In genomic region chr6:86584296-86585015, GRCm38 (mm10) we compare ENCODE assay signal across 8 mouse cellular contexts. TPM values are rescaled to one million over a fixed set of nuclear protein-coding genes. Genes with fewer than 3 reads are reported as not detected.
A peak's percentile ranks its signal among the peaks of the same experiment; 100 is the strongest.
DNase-seq lines count a peak whose midpoint lies in the region; ATAC-seq lines count a peak whose summit lies in the region.

No protein-coding gene starts in this region.

- H3K4me1 ChIP-seq in embryonic facial prominence, embryonic 13.5 days = peaks cover 25% of the 10 kb centered on the region
- peaks cover 23% of the 10 kb centered on the region for H3K4me1 ChIP-seq in heart, embryonic 11.5 days (ENCODE audit: control insufficient read depth, insufficient read depth, low read length)
- peaks cover 39% of the 10 kb centered on the region for H3K4me1 ChIP-seq in liver, embryonic 12.5 days
- H3K4me1 ChIP-seq in neural tube, embryonic 14.5 days (ENCODE audit: control insufficient read depth, insufficient read depth, low read length) = peaks cover 15% of the 10 kb centered on the region

- H3K27ac ChIP-seq in embryonic facial prominence, embryonic 13.5 days = peak overlapping the region; percentile 87
- peak overlapping the region; percentile 91 for H3K27ac ChIP-seq in heart, embryonic 11.5 days (ENCODE audit: low read depth, low read length)
- peak overlapping the region; percentile 61 for H3K27ac ChIP-seq in liver, embryonic 12.5 days
- H3K27ac ChIP-seq in neural tube, embryonic 14.5 days (ENCODE audit: low read depth, low read length) = peak overlapping the region; percentile 92

- H3K36me3 ChIP-seq in embryonic facial prominence, embryonic 13.5 days = no peaks in the 10 kb centered on the region
- H3K36me3 ChIP-seq in heart, embryonic 11.5 days (ENCODE audit: control insufficient read depth, insufficient read depth, low read length) = no peaks in the 10 kb centered on the region
- H3K36me3 ChIP-seq in liver, embryonic 12.5 days = no peaks in the 10 kb centered on the region
- H3K36me3 ChIP-seq in neural tube, embryonic 14.5 days (ENCODE audit: control insufficient read depth, insufficient read depth, low read length) = no peaks in the 10 kb centered on the region

- peak overlapping the region; percentile 58 for H3K4me2 ChIP-seq in embryonic facial prominence, embryonic 13.5 days
- H3K4me2 ChIP-seq in heart, embryonic 11.5 days = peak overlapping the region; percentile 65
- H3K4me2 ChIP-seq in liver, embryonic 12.5 days = peak overlapping the region; percentile 64
- peak overlapping the region; percentile 62 for H3K4me2 ChIP-seq in neural tube, embryonic 14.5 days (ENCODE audit: low read depth, low read length)

- no peaks in the 10 kb centered on the region for H3K9me3 ChIP-seq in embryonic facial prominence, embryonic 13.5 days
- H3K9me3 ChIP-seq in heart, embryonic 11.5 days (replicated peaks; ENCODE audit: control insufficient read depth, low read length) = no peaks in the 10 kb centered on the region
- H3K9me3 ChIP-seq in liver, embryonic 12.5 days (replicated peaks) = no peaks in the 10 kb centered on the region
- H3K9me3 ChIP-seq in neural tube, embryonic 14.5 days (ENCODE audit: control insufficient read depth, low read length) = no peaks in the 10 kb centered on the region

- ATAC-seq in embryonic facial prominence, embryonic 13.5 days (ENCODE audit: insufficient number of reproducible peaks, insufficient read depth, low FRiP score, low TSS enrichment, low read depth) = no peak
- no peak for ATAC-seq in heart, embryonic 11.5 days (replicated peaks; ENCODE audit: insufficient number of reproducible peaks, low FRiP score, low TSS enrichment)
- no peak for ATAC-seq in liver, embryonic 12.5 days
- peak; percentile 70 for ATAC-seq in neural tube, embryonic 14.5 days (ENCODE audit: low read depth)

- peak overlapping the region; percentile 70 for H3K9ac ChIP-seq in embryonic facial prominence, embryonic 13.5 days
- peak overlapping the region; percentile 76 for H3K9ac ChIP-seq in heart, embryonic 11.5 days (ENCODE audit: low read depth, low read length)
- peak overlapping the region; percentile 32 for H3K9ac ChIP-seq in liver, embryonic 12.5 days
- H3K9ac ChIP-seq in neural tube, embryonic 14.5 days (replicated peaks; ENCODE audit: low read depth, low read length) = peak overlapping the region; percentile 54

- peak overlapping the region; percentile 37 for H3K4me3 ChIP-seq in embryonic facial prominence, embryonic 13.5 days
- peak overlapping the region; percentile 31 for H3K4me3 ChIP-seq in heart, embryonic 11.5 days (ENCODE audit: low read depth, low read length)
- H3K4me3 ChIP-seq in liver, embryonic 12.5 days = peak overlapping the region; percentile 28
- H3K4me3 ChIP-seq in neural tube, embryonic 14.5 days (ENCODE audit: low read depth, low read length) = peak overlapping the region; percentile 26

- DNase-seq in thymus, postnatal 0 days (ENCODE audit: low spot score) = peak; percentile 35
- DNase-seq in thymus, adult 18-20 months = no peak
- DNase-seq in kidney, postnatal 10 days = peak; percentile 58
- no peak for DNase-seq in urinary bladder, postnatal 10 days (ENCODE audit: low spot score)

- WGBS in embryonic facial prominence, embryonic 13.5 days = 24% methylated on average over 14 of the region's 14 CpGs
- WGBS in heart, embryonic 11.5 days (ENCODE audit: insufficient replicate concordance) = 26% methylated on average over 14 of the region's 14 CpGs
- WGBS in liver, embryonic 12.5 days (ENCODE audit: insufficient replicate concordance) = 40% methylated on average over 14 of the region's 14 CpGs
- 28% methylated on average over 14 of the region's 14 CpGs for WGBS in neural tube, embryonic 14.5 days

- no peaks in the 10 kb centered on the region for H3K27me3 ChIP-seq in embryonic facial prominence, embryonic 13.5 days
- H3K27me3 ChIP-seq in heart, embryonic 11.5 days (ENCODE audit: control insufficient read depth, insufficient read depth, low read length) = no peaks in the 10 kb centered on the region
- peaks cover 12% of the 10 kb centered on the region for H3K27me3 ChIP-seq in liver, embryonic 12.5 days (replicated peaks)
- no peaks in the 10 kb centered on the region for H3K27me3 ChIP-seq in neural tube, embryonic 14.5 days (ENCODE audit: control insufficient read depth, insufficient read depth, low read length)

RNA-seq across cellular contexts. Expression of gene Asprv1, which starts 43.5 kb away (rescaled TPM):
- polyA plus RNA-seq in thymus, postnatal 0 days (2015; fragmentation: Nextera tagmentation; extraction: Ambion mirVana) = 6.9 and 9.5 TPM in 2 replicates
- polyA plus RNA-seq in embryonic facial prominence, embryonic 13.5 days (2015; fragmentation: Nextera tagmentation; extraction: Ambion mirVana) = 12.1 and 13.4 TPM in 2 replicates
- polyA plus RNA-seq in heart, embryonic 11.5 days (2014; fragmentation: Nextera tagmentation; extraction: Ambion mirVana) = not detected in 2 replicates
- 0.13 TPM in 2 replicates for polyA plus RNA-seq in liver, embryonic 12.5 days (2016; fragmentation: Nextera tagmentation; extraction: Ambion mirVana)
- polyA plus RNA-seq in neural tube, embryonic 14.5 days (2014; fragmentation: Nextera tagmentation; extraction: Ambion mirVana) = 0.82 and 1.1 TPM in 2 replicates

RNA-seq across cellular contexts. Expression of gene Pcbp1, which starts 58.3 kb away (rescaled TPM):
- polyA plus RNA-seq in thymus, postnatal 0 days (2015; fragmentation: Nextera tagmentation; extraction: Ambion mirVana) = 466 and 487 TPM in 2 replicates
- 270 and 423 TPM in 2 replicates for polyA plus RNA-seq in embryonic facial prominence, embryonic 13.5 days (2015; fragmentation: Nextera tagmentation; extraction: Ambion mirVana)
- 312 and 348 TPM in 2 replicates for polyA plus RNA-seq in heart, embryonic 11.5 days (2014; fragmentation: Nextera tagmentation; extraction: Ambion mirVana)
- polyA plus RNA-seq in liver, embryonic 12.5 days (2016; fragmentation: Nextera tagmentation; extraction: Ambion mirVana) = 465 and 466 TPM in 2 replicates
- polyA plus RNA-seq in neural tube, embryonic 14.5 days (2014; fragmentation: Nextera tagmentation; extraction: Ambion mirVana) = 238 and 312 TPM in 2 replicates

Comparison
In these comparisons a context has a peak if more than half of its experiments do, and no peak if none do; other contexts are left out.
1. DNase-seq: peak in thymus, postnatal 0 days (single experiment) and kidney, postnatal 10 days (single experiment); none in thymus, adult 18-20 months (0 of 2) and urinary bladder, postnatal 10 days (single experiment).
2. Peak in every context shown above with its lines, with median percentiles within 50 percentile points of each other: H3K27ac ChIP-seq, H3K4me2 ChIP-seq, H3K4me3 ChIP-seq and H3K9ac ChIP-seq.